Mouse (Mus musculus): ENCODE results near the gene Fgfr3. TPM values are rescaled to one million over a fixed set of nuclear protein-coding genes. Genes with fewer than 3 reads are reported as not detected.

Fgfr3 gene
- total RNA-seq, 2 experiments from 2014 or later: 4.9 to 10.8 TPM

- intact Hi-C loops (cut with DNase I): no loop called here
These were observed 25.0 kb upstream of the Fgfr3 start for GRCm38 (mm10) chr5:33696430-33696829.

GRCm38 (mm10) chr5:33697534-33697933 is 23.9 kb upstream of the Fgfr3 start:
- no peak for DNase-seq (ENCODE audit: low spot score)
- intact Hi-C loops (cut with DNase I): no loop called here

More at GRCm38 (mm10) chr5:33696430-33696829, 25.0 kb upstream of the Fgfr3 start:
- DNase-seq (ENCODE audit: low spot score): no peak

GRCm38 (mm10) chr5:33697947-33698512 is 23.4 kb upstream of the Fgfr3 start:
- no peak for DNase-seq (ENCODE audit: low spot score)
- intact Hi-C loops (cut with DNase I): no loop called here

GRCm38 (mm10) chr5:33698669-33699068 is 22.8 kb upstream of the Fgfr3 start:
- no peak for DNase-seq (ENCODE audit: low spot score)
- intact Hi-C loops (cut with DNase I): no loop called here

GRCm38 (mm10) chr5:33700010-33700409 is 21.5 kb upstream of the Fgfr3 start:
- intact Hi-C loops (cut with DNase I): no loop called here
- DNase-seq (ENCODE audit: low spot score): no peak

GRCm38 (mm10) chr5:33701832-33702231 is 19.6 kb upstream of the Fgfr3 start:
- DNase-seq (ENCODE audit: low spot score): no peak

GRCm38 (mm10) chr5:33703999-33704398 is 17.5 kb upstream of the Fgfr3 start:
- DNase-seq (ENCODE audit: low spot score): no peak
- intact Hi-C loops (cut with DNase I): no loop called here

More at GRCm38 (mm10) chr5:33701832-33702231, 19.6 kb upstream of the Fgfr3 start:
- intact Hi-C loops (cut with DNase I): no loop called here

GRCm38 (mm10) chr5:33704945-33705611 is 16.4 kb upstream of the Fgfr3 start:
- DNase-seq (ENCODE audit: low spot score): no peak
- intact Hi-C loops (cut with DNase I): no loop called here

- intact Hi-C loops (cut with DNase I): no loop called here
- no peak for DNase-seq (ENCODE audit: low spot score)
These were observed 15.7 kb upstream of the Fgfr3 start for GRCm38 (mm10) chr5:33705612-33706349.

GRCm38 (mm10) chr5:33706350-33706629 is 15.2 kb upstream of the Fgfr3 start:
- no peak for DNase-seq (ENCODE audit: low spot score)
- intact Hi-C loops (cut with DNase I): no loop called here

- no peak for DNase-seq (ENCODE audit: low spot score)
- intact Hi-C loops (cut with DNase I): no loop called here
These were observed 14.3 kb upstream of the Fgfr3 start for GRCm38 (mm10) chr5:33707163-33707562.

GRCm38 (mm10) chr5:33709037-33709436 is 12.4 kb upstream of the Fgfr3 start:
- intact Hi-C loops (cut with DNase I): no loop called here
- DNase-seq (ENCODE audit: low spot score): no peak

- intact Hi-C loops (cut with DNase I): no loop called here
- DNase-seq (ENCODE audit: low spot score): no peak
These were observed 8.9 kb upstream of the Fgfr3 start for GRCm38 (mm10) chr5:33712550-33712949.

GRCm38 (mm10) chr5:33715182-33715581 is 6.3 kb upstream of the Fgfr3 start:
- no peak for DNase-seq (ENCODE audit: low spot score)
- intact Hi-C loops (cut with DNase I): no loop called here

GRCm38 (mm10) chr5:33716467-33716866 is 5.0 kb upstream of the Fgfr3 start:
- intact Hi-C loops (cut with DNase I): no loop called here
- no peak for DNase-seq (ENCODE audit: low spot score)

GRCm38 (mm10) chr5:33718460-33718859 is 3.0 kb upstream of the Fgfr3 start:
- intact Hi-C loops (cut with DNase I): no loop called here
- no peak for DNase-seq (ENCODE audit: low spot score)

GRCm38 (mm10) chr5:33720852-33721490 is 503 bp upstream of the Fgfr3 start:
- intact Hi-C loops (cut with DNase I): loop anchor here (2.0 kb wide), 1 partner anchor 26 kb away; no protein-coding TSS in a partner anchor
- DNase-seq (ENCODE audit: low spot score): no peak

- no peak for DNase-seq (ENCODE audit: low spot score)
- intact Hi-C loops (cut with DNase I): no loop called here
These were observed 968 bp downstream of the Fgfr3 start for GRCm38 (mm10) chr5:33722266-33723018.

- no peak for DNase-seq (ENCODE audit: low spot score)
- intact Hi-C loops (cut with DNase I): no loop called here
These were observed 1.7 kb downstream of the Fgfr3 start for GRCm38 (mm10) chr5:33723019-33723640.
